Mouse (Mus musculus) midbrain, embryonic 10.5 days (tissue): ENCODE data around the gene Opa3. TPM values are rescaled to one million over a fixed set of nuclear protein-coding genes. Genes with fewer than 3 reads are reported as not detected.

Source experiments
- DNase-seq: peaks from one replicate; pipeline ENCODE4 v3.0.0-alpha.2; 2017; ENCODE audit warnings: low spot score
- H3K27ac ChIP-seq: fragments of 300-500 bp; sonication (generic); replicated peaks from 2 replicates; pipeline ENCODE4 v1.5.1; 2016; ENCODE audit warnings: mild to moderate bottlenecking
- H3K27me3 ChIP-seq: fragments of 300-500 bp; sonication (generic); 2 replicates; pipeline ENCODE4 v1.6.1; 2016; ENCODE audit warnings: low read depth, mild to moderate bottlenecking; ENCODE audit not compliant: poor library complexity, severe bottlenecking
- H3K36me3 ChIP-seq: fragments of 300-500 bp; sonication (generic); 2 replicates; pipeline ENCODE4 v1.6.1; 2016; ENCODE audit warnings: mild to moderate bottlenecking, moderate library complexity
- H3K4me1 ChIP-seq: fragments of 300-500 bp; sonication (generic); 2 replicates; pipeline ENCODE4 v1.6.1; 2016
- H3K4me3 ChIP-seq: fragments of 300-500 bp; sonication (generic); 2 replicates; pipeline ENCODE4 v1.5.1; 2016; ENCODE audit warnings: mild to moderate bottlenecking, moderate library complexity
- H3K9me3 ChIP-seq: fragments of 300-500 bp; sonication (generic); replicated peaks from 2 replicates; pipeline ENCODE4 v1.6.1; 2016; ENCODE audit warnings: mild to moderate bottlenecking
- WGBS: fragments of 180-500 bp; shearing (Covaris S2); methylation state at CpG from one replicate; pipeline ENCODE4 v1.1.7; 2016; 5-methylcytosine and 5-hydroxymethylcytosine counted together
- polyA plus RNA-seq: library from polyadenylated mRNA; unstranded; fragments of >200 nt; fragmentation: Nextera tagmentation; extraction: Ambion mirVana; gene quantifications from 2 replicates; pipeline ENCODE4 v1.2.1, GENCODE M21; 2016

Opa3 gene
- 51.0 and 51.9 TPM in 2 replicates for polyA plus RNA-seq

DNA sequence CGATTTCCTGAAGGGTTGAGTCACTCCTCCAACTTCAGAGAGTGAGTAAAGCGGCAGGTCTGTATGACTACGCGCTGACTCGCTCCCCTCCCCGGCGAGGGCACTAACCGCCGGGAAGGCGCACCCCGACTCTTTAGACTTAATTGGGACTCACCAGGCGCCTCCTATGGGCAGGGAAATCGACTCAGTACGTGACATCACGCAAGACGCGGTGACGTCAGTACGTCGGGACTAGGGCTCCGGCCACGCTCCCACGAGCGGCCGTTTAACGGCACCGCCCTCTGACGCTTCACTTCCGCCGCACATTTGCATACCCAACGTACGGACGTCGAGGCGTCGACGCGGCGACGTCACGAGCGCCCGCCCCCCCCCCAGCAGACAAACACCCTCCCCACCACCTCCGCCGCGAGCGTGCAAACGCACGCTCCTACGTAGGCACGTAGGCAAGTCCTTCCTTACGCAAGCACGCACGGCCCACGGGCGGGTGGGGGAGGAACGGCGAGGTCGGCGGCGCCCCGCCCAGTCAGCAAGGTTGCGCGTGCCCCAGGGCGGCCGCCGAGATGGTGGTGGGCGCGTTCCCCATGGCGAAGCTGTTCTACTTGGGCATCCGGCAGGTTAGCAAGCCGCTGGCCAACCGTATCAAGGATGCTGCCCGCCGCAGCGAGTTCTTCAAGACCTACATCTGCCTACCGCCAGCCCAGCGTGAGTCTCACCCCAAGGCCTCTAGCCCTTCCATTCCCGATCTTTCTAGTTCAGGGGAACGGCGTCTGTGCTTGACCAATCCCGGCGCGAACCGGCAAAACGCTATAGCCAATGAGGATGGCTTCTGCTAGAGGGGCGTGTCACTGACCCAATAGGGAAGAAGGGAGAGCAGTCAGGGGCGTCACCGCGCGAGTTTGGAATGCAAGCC is at the start of gene Opa3:
Gene Opa3, plus strand, starts transcription at position 452 of the 910 bp plus-strand sequence.
- under 1% methylated on average over 78 of the region's 91 CpGs for WGBS
- H3K4me3 ChIP-seq: peak within 1 kb of the TSS; percentile 66
- peak; percentile 100 for DNase-seq
- H3K27ac ChIP-seq: peak within 1 kb of the TSS; percentile 97
- H3K4me1 ChIP-seq: peaks cover 26% of the 10 kb centered on the region
- no peaks in the 10 kb centered on the region for H3K9me3 ChIP-seq
- H3K27me3 ChIP-seq: no peaks in the 10 kb centered on the region
- peaks cover 46% of the 10 kb centered on the region for H3K36me3 ChIP-seq

DNA sequence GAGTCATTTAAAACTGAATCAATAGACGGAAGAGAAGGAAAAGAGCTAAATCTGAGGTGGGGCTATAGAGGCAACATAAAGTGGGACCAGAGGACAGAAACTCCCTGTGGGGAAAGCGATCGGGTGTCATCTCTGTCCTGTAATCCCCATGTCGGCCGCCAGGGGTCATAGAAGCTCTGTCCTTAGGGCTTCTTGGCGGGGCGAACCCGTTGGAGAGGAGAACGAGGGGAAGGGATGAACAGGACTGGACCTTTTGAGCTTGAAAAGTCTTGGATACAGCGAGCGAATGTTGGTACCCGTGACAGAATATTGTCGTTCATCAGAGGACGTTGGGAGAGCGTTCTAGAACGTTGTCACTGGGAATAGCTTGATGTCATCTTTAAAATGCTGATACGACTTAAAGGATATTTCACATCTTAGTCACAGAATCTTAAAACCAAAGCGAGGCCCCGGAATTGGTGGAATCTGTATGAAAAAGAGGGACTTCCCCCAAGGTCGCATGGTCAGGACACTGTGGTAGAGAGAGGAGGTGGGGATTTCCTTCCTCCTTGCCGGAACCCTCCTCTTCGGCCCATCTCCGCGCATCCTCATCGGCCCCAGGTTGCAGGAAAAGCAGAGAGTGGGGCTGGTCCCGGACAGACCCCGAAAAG is 49.6 kb upstream of the Opa3 start:
- Histone ChIP-seq H3K9me3 (no peaks in the 10 kb centered on the region), H3K27ac (0 out of 2 replicates have a peak overlapping the region, but pooled peaks have one; percentile 23), H3K4me1 (peaks cover 59% of the 10 kb centered on the region), H3K27me3 (peaks cover 58% of the 10 kb centered on the region), H3K36me3 (peaks cover 3% of the 10 kb centered on the region), H3K4me3 (peak overlapping the region; percentile 50)
- peak; percentile 82 for DNase-seq
- WGBS: 4% methylated on average over 27 of the region's 27 CpGs

- Histone ChIP-seq H3K27me3 (peaks cover 58% of the 10 kb centered on the region), H3K9me3 (no peaks in the 10 kb centered on the region), H3K4me3 (peak overlapping the region; percentile 50), H3K27ac (peak overlapping the region; percentile 23; the same call in 1 of the 2 replicates), H3K36me3 (peaks cover 8% of the 10 kb centered on the region), H3K4me1 (peaks cover 58% of the 10 kb centered on the region)
- WGBS: under 1% methylated on average over 31 of the region's 32 CpGs
- DNase-seq: peak; percentile 83
These were observed 49.0 kb upstream of the Opa3 start for GRCm38 (mm10) chr7:19179173-19179572.

- DNase-seq: no peak
- Histone ChIP-seq H3K27me3 (peaks cover 58% of the 10 kb centered on the region), H3K27ac (no peak overlapping the region), H3K36me3 (peaks cover 8% of the 10 kb centered on the region), H3K4me3 (peak overlapping the region; percentile 50), H3K9me3 (no peaks in the 10 kb centered on the region), H3K4me1 (peaks cover 58% of the 10 kb centered on the region)
- 33% methylated on average over 6 of the region's 6 CpGs for WGBS
These were observed 48.2 kb upstream of the Opa3 start for GRCm38 (mm10) chr7:19179936-19180335.

DNA sequence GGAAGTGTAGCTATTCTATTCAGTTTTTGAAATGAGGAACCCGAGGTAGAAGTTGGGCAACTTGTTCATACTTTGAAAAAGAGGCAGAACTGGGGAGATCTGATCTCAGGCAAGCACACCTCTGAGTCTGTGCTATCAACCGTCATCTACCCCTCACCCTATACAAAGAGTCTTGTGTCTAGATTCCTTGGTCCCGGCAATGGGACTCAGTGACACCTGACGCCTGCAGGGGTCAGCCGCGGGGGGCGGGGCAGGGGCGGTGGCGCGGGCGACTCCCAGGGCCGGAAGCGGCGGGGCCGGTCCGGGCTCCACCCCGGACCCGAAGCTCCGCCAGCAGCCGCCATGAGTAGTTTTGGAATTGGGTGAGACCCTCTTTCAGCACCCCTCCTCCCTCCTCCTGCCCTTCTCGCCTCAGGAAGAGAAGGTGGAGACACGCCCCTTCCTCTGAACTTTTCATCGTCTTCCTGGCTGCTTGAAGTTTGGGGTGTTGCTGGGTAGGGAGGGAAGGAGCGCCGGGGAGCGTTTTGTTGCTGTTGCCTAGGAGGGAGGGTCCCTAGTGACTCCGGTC is 47.2 kb upstream of the Opa3 start:
- peaks cover 49% of the 10 kb centered on the region for H3K27me3 ChIP-seq

DNA sequence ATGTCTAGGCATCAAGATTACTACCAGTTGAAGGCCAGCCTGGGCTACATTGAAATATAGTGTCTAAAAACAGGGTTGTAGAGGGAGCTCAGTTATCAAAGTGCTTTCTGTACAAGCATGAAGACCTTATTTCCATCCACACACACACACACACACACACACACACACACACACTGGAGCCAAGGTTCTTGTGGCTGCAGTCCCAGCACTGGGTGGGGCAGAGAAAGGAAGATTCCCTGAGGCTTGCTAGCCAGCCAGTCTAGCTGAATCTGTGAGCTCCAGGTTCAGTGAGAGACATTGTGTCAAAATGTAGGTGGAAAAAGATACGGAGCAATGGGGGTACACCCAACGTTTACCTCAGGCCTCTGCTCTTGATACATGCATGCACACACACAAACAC is 43.9 kb upstream of the Opa3 start:
- Histone ChIP-seq H3K9me3 (no peaks in the 10 kb centered on the region), H3K4me3 (no peak overlapping the region), H3K4me1 (peaks cover 24% of the 10 kb centered on the region), H3K27me3 (peaks cover 16% of the 10 kb centered on the region), H3K36me3 (peaks cover 38% of the 10 kb centered on the region), H3K27ac (no peak overlapping the region)
- 86% methylated on average over 2 of the region's 2 CpGs for WGBS
- DNase-seq: no peak

More for the DNA sequence above, 47.2 kb upstream of the Opa3 start:
- peak; percentile 62 for DNase-seq
- Histone ChIP-seq H3K4me1 (peaks cover 51% of the 10 kb centered on the region), H3K36me3 (peaks cover 14% of the 10 kb centered on the region), H3K9me3 (no peaks in the 10 kb centered on the region), H3K27ac (peak overlapping the region; percentile 76), H3K4me3 (peak overlapping the region; percentile 67)
- WGBS: 2% methylated on average over 26 of the region's 27 CpGs

- H3K9me3 ChIP-seq: no peaks in the 10 kb centered on the region
- H3K27me3 ChIP-seq: peaks cover 11% of the 10 kb centered on the region
- H3K4me3 ChIP-seq: no peak overlapping the region
- H3K27ac ChIP-seq: no peak overlapping the region
- WGBS: 90% methylated on average over 6 of the region's 6 CpGs
- peaks cover 40% of the 10 kb centered on the region for H3K36me3 ChIP-seq
- no peak for DNase-seq
- H3K4me1 ChIP-seq: peaks cover 19% of the 10 kb centered on the region
These were observed 43.4 kb upstream of the Opa3 start for GRCm38 (mm10) chr7:19184758-19185157.

DNA sequence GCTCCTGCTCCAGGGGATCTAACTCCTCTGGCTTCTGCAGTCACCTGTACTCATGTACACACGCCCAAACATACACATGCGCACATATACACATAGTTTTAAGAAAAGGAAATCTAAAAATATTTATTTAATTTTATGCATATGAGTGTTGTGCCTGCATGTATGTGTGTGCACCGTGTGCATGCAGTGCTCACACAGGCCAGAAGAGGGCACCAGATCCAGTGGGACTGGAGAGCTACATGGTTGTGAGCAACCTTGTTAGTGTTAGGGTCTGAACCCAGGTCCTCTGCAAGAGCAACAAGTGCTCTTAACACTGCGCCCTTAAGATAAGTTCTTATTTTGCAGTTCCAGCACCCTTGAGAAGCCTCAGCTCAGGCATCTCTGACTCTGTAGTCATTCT is 33.5 kb upstream of the Opa3 start:
- peaks cover 74% of the 10 kb centered on the region for H3K36me3 ChIP-seq
- 97% methylated on average over 4 of the region's 4 CpGs for WGBS

GRCm38 (mm10) chr7:19196676-19197075 is 31.5 kb upstream of the Opa3 start:
- H3K27ac ChIP-seq: no peak overlapping the region
- H3K4me3 ChIP-seq: no peak overlapping the region
- H3K36me3 ChIP-seq: peaks cover 77% of the 10 kb centered on the region
- no peak for DNase-seq
- WGBS: 70% methylated on average over 6 of the region's 6 CpGs
- H3K9me3 ChIP-seq: no peaks in the 10 kb centered on the region; the same call in 1 of the 2 replicates
- H3K27me3 ChIP-seq: no peaks in the 10 kb centered on the region
- no peaks in the 10 kb centered on the region for H3K4me1 ChIP-seq

More for the DNA sequence above, 33.5 kb upstream of the Opa3 start:
- Histone ChIP-seq H3K27ac (no peak overlapping the region), H3K9me3 (no peaks in the 10 kb centered on the region; the same call in 1 of the 2 replicates), H3K27me3 (no peaks in the 10 kb centered on the region), H3K4me1 (no peaks in the 10 kb centered on the region), H3K4me3 (no peak overlapping the region)
- DNase-seq: no peak

DNA sequence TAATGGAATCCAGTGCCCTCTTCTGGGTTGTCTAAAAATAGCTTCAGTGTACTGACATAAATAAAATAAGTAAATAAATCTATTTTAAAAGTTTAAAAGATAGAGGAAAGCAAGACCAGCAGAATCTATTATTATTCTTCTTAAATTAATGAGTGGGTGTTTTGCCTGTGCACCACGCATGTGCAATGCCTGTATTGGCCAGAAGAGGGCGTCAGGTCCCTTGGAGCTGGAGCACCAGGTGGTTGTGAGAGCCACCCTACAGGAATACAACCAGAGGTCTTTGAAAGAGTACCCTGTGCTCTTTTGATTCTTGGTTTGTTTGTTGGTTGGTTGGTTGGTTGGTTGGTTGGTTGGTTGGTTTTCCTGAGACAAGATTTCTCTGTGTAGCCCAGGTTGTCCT is 30.1 kb upstream of the Opa3 start:
- Histone ChIP-seq H3K9me3 (no peaks in the 10 kb centered on the region; the same call in 1 of the 2 replicates), H3K4me1 (no peaks in the 10 kb centered on the region), H3K27me3 (no peaks in the 10 kb centered on the region), H3K27ac (no peak overlapping the region), H3K36me3 (peaks cover 74% of the 10 kb centered on the region), H3K4me3 (no peak overlapping the region)
- 30% methylated on average over 2 of the region's 2 CpGs for WGBS
- DNase-seq: no peak

DNA sequence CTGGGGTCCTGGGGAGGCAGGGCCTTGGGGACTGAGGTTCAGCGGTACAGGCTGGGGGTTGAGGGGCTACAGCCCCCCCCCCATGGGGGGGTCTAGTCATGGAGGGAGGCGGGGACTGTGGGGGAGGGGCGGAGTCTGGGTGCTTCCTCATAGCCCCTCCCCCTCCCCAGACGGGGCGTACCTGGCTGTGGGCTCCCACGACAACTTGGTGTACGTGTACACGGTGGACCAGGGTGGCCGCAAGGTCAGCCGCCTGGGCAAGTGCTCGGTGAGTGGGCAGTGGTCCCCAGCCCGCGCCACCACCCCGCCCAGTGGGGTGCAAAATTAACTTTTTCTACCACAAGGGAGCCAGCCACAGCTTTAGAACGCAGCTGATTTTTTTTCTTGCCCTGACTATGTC is 26.5 kb upstream of the Opa3 start:
- H3K9me3 ChIP-seq: 0 out of 2 replicates have a peak, but pooled peaks cover 3% of the 10 kb centered on the region
- H3K4me3 ChIP-seq: no peak overlapping the region
- peaks cover 68% of the 10 kb centered on the region for H3K36me3 ChIP-seq
- H3K27ac ChIP-seq: 0 out of 2 replicates have a peak overlapping the region, but pooled peaks have one; percentile 6
- DNase-seq: no peak
- no peaks in the 10 kb centered on the region for H3K4me1 ChIP-seq
- 72% methylated on average over 15 of the region's 15 CpGs for WGBS
- no peaks in the 10 kb centered on the region for H3K27me3 ChIP-seq

DNA sequence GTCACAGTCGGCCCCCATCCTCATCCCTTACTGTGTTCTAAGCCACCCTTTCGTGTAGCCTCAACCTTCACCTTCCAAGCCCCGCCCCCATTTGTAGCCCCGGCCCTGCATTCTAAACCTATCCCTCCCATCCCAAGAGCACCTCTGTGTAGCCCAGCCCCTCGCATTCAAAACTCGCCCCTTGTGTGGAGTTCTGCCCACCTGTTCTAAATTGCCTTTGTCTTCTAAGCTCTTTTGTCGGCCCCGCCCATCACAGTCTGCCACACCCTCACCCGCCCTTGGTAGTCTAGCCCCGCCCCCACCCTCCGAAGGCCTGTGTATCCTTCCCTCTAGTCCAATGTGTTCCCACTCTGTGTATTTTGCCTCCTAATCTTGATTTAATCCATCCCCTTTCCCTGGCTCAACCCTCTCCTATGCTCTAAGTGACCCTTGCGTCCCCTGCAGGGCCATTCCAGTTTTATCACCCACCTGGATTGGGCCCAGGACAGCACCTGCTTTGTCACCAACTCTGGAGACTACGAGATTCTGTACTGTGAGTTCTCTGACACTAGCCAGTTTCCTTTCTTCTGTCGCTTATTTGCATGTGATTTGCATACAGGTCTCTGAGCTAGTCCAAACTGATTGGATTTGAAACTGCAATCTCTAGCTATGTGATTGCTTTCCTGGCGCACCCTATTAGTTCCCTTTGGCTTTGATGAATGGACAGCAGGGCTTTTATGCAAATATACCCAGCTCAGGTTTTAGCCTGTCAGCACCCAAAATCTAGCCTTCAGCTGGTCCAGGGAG is 25.9 kb upstream of the Opa3 start:
- Histone ChIP-seq H3K4me3 (no peak overlapping the region), H3K36me3 (peaks cover 62% of the 10 kb centered on the region), H3K27me3 (no peaks in the 10 kb centered on the region), H3K9me3 (0 out of 2 replicates have a peak, but pooled peaks cover 3% of the 10 kb centered on the region), H3K27ac (no peak overlapping the region), H3K4me1 (no peaks in the 10 kb centered on the region)
- 59% methylated on average over 15 of the region's 15 CpGs for WGBS
- DNase-seq: no peak
